Mouse (Mus musculus) embryonic facial prominence, embryonic 11.5 days (tissue): ENCODE results near the gene Stox2. TPM values are rescaled to one million over a fixed set of nuclear protein-coding genes. Genes with fewer than 3 reads are reported as not detected.

Experiments
- ATAC-seq: fragments of 200-750 bp; cut with Nextera tagmentation; replicated peaks from 2 replicates; pipeline ENCODE4 v1.8.0; 2017; ENCODE audit warnings: low read depth; ENCODE audit not compliant: insufficient number of reproducible peaks, low FRiP score, low TSS enrichment
- DNase-seq: peaks from one replicate; pipeline ENCODE4 v3.0.0-alpha.2; 2015; ENCODE audit warnings: low spot score
- H3K27ac ChIP-seq: fragments of 300-500 bp; sonication (generic); replicated peaks from 2 replicates; pipeline ENCODE4 v1.5.1; 2014; ENCODE audit warnings: mild to moderate bottlenecking, low read depth, low read length, control low read depth
- H3K27me3 ChIP-seq: fragments of 300-500 bp; sonication (generic); 2 replicates; pipeline ENCODE4 v1.6.1; 2014; ENCODE audit warnings: mild to moderate bottlenecking, low read length, moderate library complexity, mixed read lengths; ENCODE audit not compliant: control insufficient read depth, insufficient read depth
- H3K36me3 ChIP-seq: fragments of 300-500 bp; sonication (generic); replicated peaks from 2 replicates; pipeline ENCODE4 v1.6.1; 2014; ENCODE audit warnings: low read depth, mild to moderate bottlenecking, low read length, moderate library complexity, mixed read lengths; ENCODE audit not compliant: control insufficient read depth, insufficient read depth
- H3K4me1 ChIP-seq: fragments of 300-500 bp; sonication (generic); 2 replicates; pipeline ENCODE4 v1.6.1; 2014; ENCODE audit warnings: low read length, mixed read lengths; ENCODE audit not compliant: control insufficient read depth, insufficient read depth
- H3K4me2 ChIP-seq: fragments of 300-500 bp; sonication (generic); 2 replicates; pipeline ENCODE4 v1.6.1; 2014; ENCODE audit warnings: low read depth, mild to moderate bottlenecking, control low read depth, low read length, moderate library complexity
- H3K4me3 ChIP-seq: fragments of 300-500 bp; sonication (generic); 2 replicates; pipeline ENCODE4 v1.5.1; 2014; ENCODE audit warnings: low read depth, low read length, control low read depth
- H3K9ac ChIP-seq: fragments of 300-500 bp; sonication (generic); replicated peaks from 2 replicates; pipeline ENCODE4 v1.6.1; 2014; ENCODE audit warnings: mild to moderate bottlenecking, control low read depth, low read length
- H3K9me3 ChIP-seq: fragments of 300-500 bp; sonication (generic); replicated peaks from 2 replicates; pipeline ENCODE4 v1.6.1; 2016; ENCODE audit warnings: mild to moderate bottlenecking, low read length, inconsistent platforms, mixed read lengths; ENCODE audit not compliant: control insufficient read depth
- WGBS: fragments of 180-500 bp; shearing (Covaris S2); extraction: QIAGEN DNeasy Blood & Tissue Kit; methylation state at CpG from one replicate; pipeline ENCODE4 v1.1.7; 2014; 5-methylcytosine and 5-hydroxymethylcytosine counted together
- polyA plus RNA-seq: library from polyadenylated mRNA; unstranded; fragments of >200 nt; fragmentation: Nextera tagmentation; extraction: Ambion mirVana; gene quantifications from 2 replicates; pipeline ENCODE4 v1.2.1, GENCODE M21; 2014

Gene Stox2
- polyA plus RNA-seq, 1 experiment from 2014 or later: 15.8 TPM

- Histone ChIP-seq H3K4me3 (no peak overlapping the region), H3K36me3 (peaks cover 3% of the 10 kb centered on the region; the same call in 1 of the 2 replicates), H3K9me3 (0 out of 2 replicates have a peak, but pooled peaks cover under 1% of the 10 kb centered on the region), H3K4me2 (no peak overlapping the region), H3K9ac (no peak overlapping the region), H3K27me3 (no peaks in the 10 kb centered on the region), H3K4me1 (no peaks in the 10 kb centered on the region), H3K27ac (no peak overlapping the region)
- ATAC-seq (no peak), DNase-seq (no peak)
- WGBS: 88% methylated on average over 18 of the region's 18 CpGs
Observed at GRCm38 (mm10) chr8:47181032-47181698, 265.0 kb downstream of the Stox2 start.

- no peak overlapping the region for H3K27ac ChIP-seq
- no peaks in the 10 kb centered on the region for H3K27me3 ChIP-seq
- 86% methylated on average over 5 of the region's 5 CpGs for WGBS
- H3K9me3 ChIP-seq: no peaks in the 10 kb centered on the region
- no peak overlapping the region for H3K4me3 ChIP-seq
- no peaks in the 10 kb centered on the region for H3K4me1 ChIP-seq
- ATAC-seq: no peak
- H3K36me3 ChIP-seq: no peaks in the 10 kb centered on the region
- no peak overlapping the region for H3K9ac ChIP-seq
- H3K4me2 ChIP-seq: no peak overlapping the region
- DNase-seq: no peak
Observed at GRCm38 (mm10) chr8:47180181-47180580, 266.0 kb downstream of the Stox2 start.

DNA sequence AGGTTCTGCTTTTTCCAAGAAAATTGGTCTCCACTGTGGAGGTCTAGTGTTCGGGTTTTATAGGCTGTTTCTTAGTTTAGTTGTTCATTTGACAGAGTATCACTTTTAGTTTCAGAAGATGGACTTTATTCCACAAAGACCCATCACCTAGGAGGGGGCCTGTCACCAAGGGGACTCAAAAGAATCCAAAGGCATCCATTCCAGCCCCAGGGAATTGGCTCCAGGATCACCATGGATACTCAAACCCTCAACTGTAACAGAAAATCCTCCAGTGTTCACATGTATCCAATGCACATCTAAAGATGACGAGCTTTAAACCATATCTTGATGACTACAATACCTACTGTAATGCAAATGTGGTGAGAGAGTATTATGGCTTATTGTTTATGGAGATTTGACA, 267.4 kb downstream of the Stox2 start:
- H3K4me1 ChIP-seq: no peaks in the 10 kb centered on the region
- H3K9me3 ChIP-seq: no peaks in the 10 kb centered on the region
- H3K36me3 ChIP-seq: no peaks in the 10 kb centered on the region
- H3K9ac ChIP-seq: no peak overlapping the region
- H3K4me3 ChIP-seq: no peak overlapping the region
- no peak for DNase-seq
- no peaks in the 10 kb centered on the region for H3K27me3 ChIP-seq
- no peak for ATAC-seq
- no peak overlapping the region for H3K27ac ChIP-seq
- 85% methylated on average over 2 of the region's 2 CpGs for WGBS
- H3K4me2 ChIP-seq: no peak overlapping the region

DNA sequence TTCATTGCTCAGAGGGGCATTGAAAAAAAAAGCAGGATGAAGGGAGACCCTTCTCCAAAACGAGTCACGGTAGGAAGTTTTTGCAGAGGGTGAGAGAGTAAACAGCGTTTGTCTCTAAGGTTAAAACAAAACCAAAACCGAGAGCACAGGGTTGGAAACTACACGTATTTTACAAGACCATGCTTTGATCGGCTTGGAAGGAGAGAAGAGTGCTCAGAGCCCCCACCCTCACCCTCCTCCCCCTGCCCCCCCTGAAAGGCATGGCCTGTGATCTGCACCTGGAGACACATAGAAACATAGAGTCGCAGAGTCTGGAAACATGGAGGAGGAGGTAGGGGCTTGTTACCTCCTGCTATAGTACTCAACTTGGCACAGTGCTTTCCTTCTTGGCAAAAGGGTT, 272.3 kb downstream of the Stox2 start:
- no peaks in the 10 kb centered on the region for H3K4me1 ChIP-seq
- ATAC-seq (no peak), DNase-seq (no peak)
- H3K4me2 ChIP-seq: no peak overlapping the region
- H3K36me3 ChIP-seq: no peaks in the 10 kb centered on the region
- no peaks in the 10 kb centered on the region for H3K27me3 ChIP-seq
- no peak overlapping the region for H3K4me3 ChIP-seq
- no peaks in the 10 kb centered on the region for H3K9me3 ChIP-seq
- no peak overlapping the region for H3K27ac ChIP-seq
- WGBS: 82% methylated on average over 7 of the region's 7 CpGs
- H3K9ac ChIP-seq: no peak overlapping the region

GRCm38 (mm10) chr8:47172848-47173247, 273.3 kb downstream of the Stox2 start:
- 82% methylated on average over 10 of the region's 10 CpGs for WGBS

GRCm38 (mm10) chr8:47160688-47161087, 285.5 kb downstream of the Stox2 start:
- WGBS: 84% methylated on average over 3 of the region's 3 CpGs

More at GRCm38 (mm10) chr8:47172848-47173247, 273.3 kb downstream of the Stox2 start:
- Histone ChIP-seq H3K9me3 (no peaks in the 10 kb centered on the region), H3K4me3 (no peak overlapping the region), H3K36me3 (no peaks in the 10 kb centered on the region), H3K27ac (no peak overlapping the region), H3K4me2 (no peak overlapping the region), H3K4me1 (no peaks in the 10 kb centered on the region), H3K9ac (no peak overlapping the region), H3K27me3 (no peaks in the 10 kb centered on the region)
- ATAC-seq (no peak), DNase-seq (no peak)

GRCm38 (mm10) chr8:47154521-47154920, 291.6 kb downstream of the Stox2 start:
- 97% methylated on average over 2 of the region's 2 CpGs for WGBS
- H3K36me3 ChIP-seq: no peaks in the 10 kb centered on the region
- H3K9me3 ChIP-seq: no peaks in the 10 kb centered on the region
- H3K27me3 ChIP-seq: no peaks in the 10 kb centered on the region
- H3K4me1 ChIP-seq: no peaks in the 10 kb centered on the region
- H3K4me2 ChIP-seq: no peak overlapping the region
- DNase-seq (no peak), ATAC-seq (no peak)
- H3K9ac ChIP-seq: no peak overlapping the region
- H3K27ac ChIP-seq: no peak overlapping the region
- no peak overlapping the region for H3K4me3 ChIP-seq

More at GRCm38 (mm10) chr8:47160688-47161087, 285.5 kb downstream of the Stox2 start:
- no peaks in the 10 kb centered on the region for H3K4me1 ChIP-seq
- no peak overlapping the region for H3K4me2 ChIP-seq
- no peaks in the 10 kb centered on the region for H3K9me3 ChIP-seq
- no peak overlapping the region for H3K9ac ChIP-seq
- no peaks in the 10 kb centered on the region for H3K36me3 ChIP-seq
- no peak overlapping the region for H3K27ac ChIP-seq
- H3K4me3 ChIP-seq: no peak overlapping the region
- H3K27me3 ChIP-seq: no peaks in the 10 kb centered on the region
- no peak for ATAC-seq
- no peak for DNase-seq

DNA sequence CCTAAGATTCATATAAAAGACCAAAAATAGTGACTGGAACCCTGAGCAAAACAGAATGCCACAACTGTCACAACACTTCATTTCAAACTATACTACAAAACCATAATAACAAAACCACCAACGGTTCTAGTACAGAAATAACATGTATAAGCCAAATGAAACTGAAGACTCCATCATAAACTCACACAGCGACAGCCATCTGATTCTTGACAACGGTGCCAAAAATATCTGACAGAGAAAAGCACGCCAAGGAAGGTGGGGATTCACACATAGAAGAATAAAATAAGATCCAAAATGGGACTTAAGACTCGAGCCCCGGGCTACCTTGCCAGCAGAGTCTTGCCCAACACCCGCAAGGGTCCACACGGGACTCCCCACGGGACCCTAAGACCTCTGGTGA, 300.9 kb downstream of the Stox2 start:
- Histone ChIP-seq H3K4me1 (no peaks in the 10 kb centered on the region), H3K4me3 (no peak overlapping the region), H3K9ac (no peak overlapping the region), H3K4me2 (no peak overlapping the region), H3K27me3 (no peaks in the 10 kb centered on the region), H3K36me3 (no peaks in the 10 kb centered on the region), H3K9me3 (no peaks in the 10 kb centered on the region), H3K27ac (no peak overlapping the region)
- 95% methylated on average over 8 of the region's 9 CpGs for WGBS
- ATAC-seq (no peak), DNase-seq (no peak)
